Mouse (Mus musculus) heart, adult 9 months (tissue): ENCODE data around the gene Qser1.

Source experiments
- DNase-seq, 2 experiments: peaks; one replicate each; pipeline ENCODE4 v3.0.0; 2022; ENCODE audit warnings: low spot score in 2 of 2

The Qser1 gene

DNA sequence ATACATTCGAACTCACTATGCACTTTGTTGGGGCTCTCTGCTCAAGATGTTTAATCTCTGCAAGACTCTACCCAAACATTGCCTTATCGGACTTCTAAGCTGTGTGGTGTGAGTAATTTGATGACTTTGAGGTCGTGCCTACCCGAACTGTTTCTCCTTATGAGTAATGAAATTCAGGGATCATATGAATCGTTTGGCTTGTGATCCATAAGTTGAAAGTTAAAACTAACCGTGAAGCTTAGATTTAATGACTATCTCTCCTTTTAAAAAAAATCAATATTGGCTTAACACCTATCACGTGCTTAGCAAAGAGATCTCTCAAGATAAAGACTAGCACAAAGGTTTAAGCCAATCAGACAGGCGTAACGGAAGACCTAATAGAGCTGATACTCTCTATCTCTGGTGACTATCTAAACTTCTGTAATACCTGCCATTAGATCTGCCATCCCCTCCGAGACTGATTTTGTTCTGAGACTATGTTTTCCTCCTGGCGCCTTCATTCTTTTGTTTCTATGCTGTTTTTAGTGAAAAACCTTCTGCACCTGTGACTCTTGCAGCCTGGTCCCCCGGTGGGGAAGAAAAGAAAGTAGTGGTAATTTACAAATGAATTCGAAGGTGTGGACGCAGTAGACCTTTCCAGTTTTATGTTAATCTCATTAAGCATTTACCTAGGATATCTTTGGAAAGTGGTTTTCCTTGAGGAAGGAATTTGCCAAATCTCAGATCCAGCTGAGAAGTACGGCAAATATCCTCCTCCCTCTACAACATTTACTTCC is 1.2 kb upstream of the Qser1 start:
- peak; percentile 5 to 7 for DNase-seq

DNA sequence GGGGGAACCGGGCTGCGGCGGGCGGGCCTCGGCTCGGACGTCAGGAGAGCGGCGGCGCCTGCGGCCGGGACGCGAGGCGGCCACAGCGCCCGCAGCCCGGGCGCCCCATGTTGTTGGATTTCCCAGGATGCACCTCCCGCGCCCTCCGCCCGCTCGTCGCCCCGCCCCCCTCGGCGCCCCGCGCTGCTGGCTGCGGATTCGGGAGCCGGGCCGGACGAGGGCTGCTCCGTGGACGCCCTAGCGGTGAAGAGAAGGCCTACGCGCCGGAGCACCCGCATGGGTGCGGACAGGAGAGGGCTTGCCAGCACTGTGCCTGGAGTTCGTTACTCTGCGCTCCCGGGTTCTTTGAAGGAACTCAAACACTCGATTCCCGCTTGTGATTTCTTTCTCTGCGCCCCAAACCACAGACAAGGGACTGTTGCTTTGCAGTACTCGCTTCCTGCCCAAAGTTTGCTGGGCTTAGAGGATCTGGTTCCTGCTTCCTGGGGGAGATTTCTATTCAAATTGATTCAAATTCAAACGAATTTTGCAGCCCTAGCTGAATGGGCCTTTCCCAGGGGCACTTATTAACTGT is 393 bp upstream of the Qser1 start:
- DNase-seq: peak; percentile 89 to 92

DNA sequence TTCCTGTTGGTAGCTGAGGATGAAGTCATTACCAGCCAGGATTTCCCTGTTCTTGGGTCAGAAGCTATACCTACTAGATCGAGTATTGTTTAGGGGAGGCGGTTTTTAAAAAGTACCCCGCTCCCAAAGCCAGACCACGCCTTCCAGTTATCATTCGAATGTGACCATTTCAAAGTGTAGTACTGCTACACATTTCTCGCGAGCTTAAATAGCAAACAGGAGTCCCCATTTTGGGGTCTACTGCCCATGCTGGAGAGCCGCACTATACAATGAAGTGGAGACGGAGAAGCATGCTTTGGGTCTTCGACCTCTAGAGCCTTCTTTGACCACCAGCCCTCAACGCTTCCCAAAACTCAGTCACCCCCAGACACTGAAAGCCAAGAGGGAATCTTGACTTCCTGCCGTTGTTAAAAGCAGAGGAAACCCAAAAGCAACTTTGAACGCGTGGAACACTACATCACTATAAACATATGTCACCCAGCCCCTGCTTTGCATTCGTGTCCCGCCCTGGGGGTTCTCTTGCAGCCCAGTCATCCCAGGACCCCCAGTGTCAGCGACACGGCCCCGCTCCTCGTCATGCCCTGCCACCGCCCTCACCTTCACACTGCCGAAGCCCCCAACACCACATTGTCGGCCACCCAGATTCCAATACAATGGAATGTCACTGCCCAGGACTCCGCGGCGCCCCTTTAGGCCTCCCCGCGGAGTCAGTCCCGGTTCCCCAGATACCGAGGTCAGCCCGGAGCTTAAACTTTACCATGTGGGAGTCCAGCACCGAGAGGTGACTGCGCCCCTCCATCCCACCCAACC is 794 bp downstream of the Qser1 start:
- DNase-seq: peak; percentile 29 to 34

DNA sequence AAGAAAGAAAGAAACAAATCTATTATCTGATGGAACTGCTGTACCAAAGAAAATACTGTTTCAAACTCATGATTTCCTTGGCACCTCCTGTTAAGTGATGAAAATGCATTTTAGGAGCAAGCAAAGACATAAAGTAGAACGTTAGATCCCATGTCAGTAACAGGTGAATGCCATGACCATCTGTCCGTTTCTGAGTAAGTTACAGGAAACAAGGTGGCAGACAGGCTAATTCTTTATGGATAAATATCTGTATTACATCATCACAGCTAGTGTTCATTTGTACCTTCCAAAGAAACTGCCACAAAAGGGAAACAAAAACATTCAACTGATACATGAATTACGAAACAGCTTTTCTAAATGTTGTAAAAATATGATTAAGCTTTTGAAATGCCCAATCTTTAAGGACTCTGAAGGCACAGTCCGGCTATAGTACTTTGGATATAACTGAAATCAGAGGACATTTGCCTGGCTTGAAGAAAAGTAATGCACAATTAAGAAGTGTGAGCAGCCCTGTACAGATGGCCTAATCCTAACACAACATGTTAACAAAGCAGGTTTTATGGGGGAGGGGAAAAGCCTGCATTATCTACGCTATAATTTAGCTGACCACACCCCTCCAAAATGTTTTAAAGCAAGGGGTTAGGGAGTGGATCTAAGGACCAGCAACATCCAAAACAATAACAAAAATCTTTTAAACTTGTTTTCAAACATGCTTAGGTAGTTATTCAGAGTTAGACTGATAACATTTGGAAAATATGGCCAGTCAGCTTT is 2.2 kb downstream of the Qser1 start:
- no peak for DNase-seq

DNA sequence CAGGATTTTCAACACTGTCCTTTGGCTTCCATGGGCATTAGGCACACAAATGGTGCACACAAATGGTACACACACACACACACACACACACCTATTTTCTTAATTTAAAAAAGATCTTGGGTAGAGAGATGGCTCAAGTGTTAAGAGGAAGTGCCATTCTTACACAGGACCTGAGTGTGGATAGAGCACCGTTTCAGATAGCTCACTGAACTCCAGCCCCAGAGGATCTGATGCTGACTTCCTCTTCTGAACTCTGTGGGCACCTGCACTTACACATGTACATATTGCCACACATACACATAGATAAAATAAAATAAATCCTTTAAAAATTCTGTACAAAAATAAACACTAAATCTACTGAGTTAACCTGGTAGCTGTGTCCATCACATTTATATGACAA is 11.1 kb downstream of the Qser1 start:
- DNase-seq: no peak

DNA sequence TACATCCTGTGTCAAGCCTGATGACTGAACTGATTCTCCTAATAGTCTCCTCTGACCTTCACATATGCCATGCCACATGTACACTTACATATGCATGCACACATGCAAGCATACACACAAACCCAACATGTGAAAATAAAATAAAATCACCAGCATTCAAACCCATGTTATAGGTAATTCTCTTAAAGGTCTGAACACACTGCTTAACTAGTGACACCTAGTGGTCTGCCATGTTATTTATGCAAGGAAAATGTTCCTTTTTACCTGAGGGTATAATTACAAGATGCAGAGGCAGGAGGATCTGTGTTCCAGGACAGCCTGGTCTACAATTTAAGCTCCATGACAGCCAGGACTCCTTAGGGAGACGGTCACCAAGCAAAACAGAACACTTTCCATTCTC is 41.8 kb downstream of the Qser1 start:
- DNase-seq: peak in 1 of 2 experiments; percentile 10

DNA sequence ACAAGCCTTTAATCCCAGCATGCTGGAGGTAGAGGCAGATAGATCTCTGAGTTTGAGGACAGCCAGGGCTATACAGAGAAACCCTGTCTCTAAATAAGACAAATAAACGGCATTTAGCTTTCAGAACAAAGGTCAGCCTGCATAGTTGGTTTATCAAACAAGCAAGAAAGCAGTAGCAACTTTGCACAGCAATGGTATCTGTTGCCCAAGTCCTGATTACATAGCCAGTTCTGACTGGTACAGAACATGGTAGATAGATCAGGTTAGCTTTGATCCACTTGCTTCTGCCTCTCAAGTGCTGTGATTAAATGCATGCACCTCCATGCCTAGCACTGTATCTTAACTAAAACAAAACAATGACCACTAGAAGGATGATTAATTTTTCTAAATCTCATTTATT is 47.9 kb downstream of the Qser1 start:
- no peak for DNase-seq

DNA sequence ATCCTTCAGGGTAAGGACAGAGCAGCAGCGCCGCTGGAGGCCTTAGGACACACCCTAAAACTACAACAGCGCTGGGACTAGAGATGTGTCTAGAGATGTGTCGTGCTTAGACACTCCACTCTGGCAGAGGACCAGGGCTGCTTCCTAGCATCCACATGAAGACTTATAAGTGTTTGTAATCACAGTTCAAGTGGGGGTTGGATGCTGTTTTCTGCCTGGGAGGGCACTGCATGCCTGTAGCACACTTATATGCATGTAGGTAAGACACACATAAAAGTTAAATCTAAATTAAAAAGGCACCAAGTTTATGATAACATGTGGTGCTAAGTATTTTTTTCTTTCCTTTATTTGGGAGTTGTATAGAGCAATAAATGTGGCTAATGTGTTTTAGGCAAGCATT is 52.5 kb downstream of the Qser1 start:
- no peak for DNase-seq

DNA sequence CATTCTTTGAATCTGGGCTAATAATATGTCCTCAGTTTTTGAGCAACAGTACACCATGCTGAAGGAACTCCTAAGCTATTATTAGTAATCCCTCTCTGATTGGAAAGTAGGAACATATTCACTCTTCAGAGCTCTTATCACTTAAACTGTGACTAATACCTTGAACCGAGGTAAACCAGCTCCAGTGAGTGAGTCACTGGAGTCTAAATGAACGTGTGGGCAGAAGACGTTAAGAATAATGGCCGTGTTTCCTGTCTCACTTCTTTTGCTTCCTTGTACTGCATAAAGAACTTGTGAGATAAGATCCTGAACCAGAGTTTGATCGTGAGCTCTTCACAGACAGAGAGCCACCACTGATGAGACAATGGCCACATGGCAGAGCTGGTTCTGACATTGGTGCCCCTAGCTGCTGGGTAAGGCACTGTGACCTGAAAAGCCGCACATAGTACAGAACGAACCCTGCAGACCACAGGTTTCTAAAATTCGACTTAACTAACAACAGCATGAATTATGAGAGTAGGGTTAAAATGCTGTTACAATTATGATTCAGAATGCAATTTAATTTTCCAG is 53.3 kb downstream of the Qser1 start:
- no peak for DNase-seq

DNA sequence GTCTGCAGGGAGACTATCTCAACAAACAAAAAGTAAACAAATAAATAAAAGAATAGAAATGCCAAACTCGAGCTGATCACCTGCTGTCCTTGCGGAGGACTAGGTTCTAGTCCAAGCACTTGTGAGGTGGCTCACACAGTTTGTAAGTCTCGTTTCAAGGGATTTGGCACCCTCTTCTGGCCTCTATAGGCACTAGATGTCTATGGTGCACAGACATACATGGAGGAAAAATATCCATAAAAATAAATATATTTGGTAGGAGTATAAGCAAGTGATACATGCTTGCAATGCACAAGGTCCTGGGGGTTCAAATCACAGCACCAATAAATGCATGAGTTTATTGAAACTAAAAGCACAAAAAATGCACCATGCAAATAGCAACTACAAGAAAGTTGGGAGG is 65.9 kb downstream of the Qser1 start:
- no peak for DNase-seq

DNA sequence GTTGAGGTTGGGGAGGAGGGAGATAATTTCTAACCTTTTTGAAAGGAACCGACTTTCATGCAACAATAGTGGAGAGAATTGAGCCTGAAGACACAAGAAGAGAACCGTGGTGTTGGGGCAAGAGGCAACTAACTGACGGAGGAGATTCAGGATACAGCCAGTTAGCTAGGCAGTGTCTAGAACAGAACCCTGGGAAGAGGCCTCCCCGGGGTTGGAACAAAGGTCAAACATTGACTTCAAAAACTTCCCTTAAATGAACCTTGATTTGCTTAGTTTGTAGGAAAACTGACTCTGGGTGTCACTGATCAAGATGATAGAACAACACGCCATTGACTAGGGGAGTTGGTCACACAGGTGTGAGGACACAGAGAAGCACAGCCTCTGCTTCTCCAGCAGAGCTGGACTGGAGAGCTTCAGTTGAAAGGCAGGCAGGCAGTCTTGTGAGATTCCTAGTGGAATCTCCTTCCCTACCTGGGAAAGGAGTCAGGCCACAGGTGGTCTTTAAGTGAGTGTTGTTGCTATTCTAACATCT is 67.8 kb downstream of the Qser1 start:
- DNase-seq: no peak

DNA sequence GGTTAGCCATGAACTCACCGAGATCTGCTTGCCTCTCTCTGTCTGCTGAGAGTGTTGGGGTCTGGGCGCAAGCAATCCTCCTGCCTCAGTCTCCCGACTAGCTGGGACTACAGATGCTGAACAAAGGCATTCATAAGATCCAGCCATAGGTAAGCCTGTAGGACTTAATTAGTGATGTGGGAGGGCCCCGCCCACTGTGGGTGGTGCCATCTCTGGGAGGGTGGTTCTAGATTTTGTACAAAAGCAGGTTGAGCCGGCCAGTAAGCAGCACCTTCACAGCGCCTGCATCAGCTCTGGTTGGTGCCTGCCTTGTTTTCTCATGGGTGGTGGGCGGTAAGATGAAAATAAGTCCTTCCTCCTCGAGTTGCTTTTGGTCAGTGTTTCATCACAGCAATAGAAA is 70.3 kb downstream of the Qser1 start:
- no peak for DNase-seq

DNA sequence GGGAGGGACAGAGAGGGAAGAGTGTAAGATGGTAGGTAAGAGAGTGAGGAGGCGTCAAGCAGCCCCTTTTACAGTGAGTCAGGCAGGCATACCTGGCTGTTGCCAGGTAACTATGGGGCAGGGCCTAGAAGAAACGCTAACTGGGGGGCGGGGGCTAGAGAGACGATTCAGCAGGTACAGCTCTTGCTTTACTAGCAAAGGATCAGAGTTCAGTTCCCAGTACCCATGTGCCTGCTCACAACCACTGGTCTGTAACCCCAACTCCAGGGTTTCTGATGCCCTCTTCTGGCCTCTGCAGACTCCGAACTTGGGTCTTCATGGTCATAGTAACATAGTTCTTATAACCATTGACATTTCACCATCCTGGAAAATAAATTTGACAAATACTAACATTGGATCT is 72.6 kb downstream of the Qser1 start:
- no peak for DNase-seq

DNA sequence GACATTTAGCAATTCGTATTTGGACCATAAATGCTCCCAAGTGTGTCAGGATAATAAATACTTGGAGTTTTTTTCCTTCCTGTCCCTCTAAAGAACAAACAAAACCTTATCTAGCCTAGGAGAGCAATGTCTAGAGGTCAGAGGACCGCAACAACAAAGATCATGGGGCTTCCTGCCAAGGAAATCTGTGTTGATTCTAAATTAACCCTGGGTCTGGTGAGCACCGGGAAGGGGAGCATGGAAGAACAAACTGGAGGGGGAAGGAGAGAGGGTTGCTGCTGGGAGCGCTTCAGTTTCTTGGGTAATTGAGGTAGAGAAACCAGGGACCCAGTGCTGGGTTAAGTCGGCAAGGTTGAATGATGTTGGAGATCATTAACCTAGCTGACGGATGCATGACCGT is 73.4 kb downstream of the Qser1 start:
- DNase-seq: no peak

DNA sequence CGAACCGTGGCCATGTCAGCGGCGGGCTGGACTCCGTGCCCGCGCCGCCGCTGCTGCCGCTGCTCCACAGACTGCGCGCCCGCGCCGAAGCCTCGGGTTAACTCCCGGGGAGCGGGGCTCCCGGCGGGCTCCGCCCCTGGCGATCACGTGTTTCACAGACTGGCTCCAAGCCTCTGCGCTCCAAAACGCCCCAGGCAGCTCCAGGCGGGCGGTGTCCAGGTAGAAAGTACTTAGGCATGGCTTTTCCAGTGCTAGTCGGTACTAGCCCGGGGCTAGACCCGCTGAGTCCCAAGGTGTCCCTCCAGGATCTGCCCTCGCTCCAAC is 73.9 kb downstream of the Qser1 start, which contains the start of gene Depdc7:
Gene Depdc7, minus strand, starts transcription at position 138 of the 324 bp plus-strand sequence.
- DNase-seq: peak; percentile 80 to 88

DNA sequence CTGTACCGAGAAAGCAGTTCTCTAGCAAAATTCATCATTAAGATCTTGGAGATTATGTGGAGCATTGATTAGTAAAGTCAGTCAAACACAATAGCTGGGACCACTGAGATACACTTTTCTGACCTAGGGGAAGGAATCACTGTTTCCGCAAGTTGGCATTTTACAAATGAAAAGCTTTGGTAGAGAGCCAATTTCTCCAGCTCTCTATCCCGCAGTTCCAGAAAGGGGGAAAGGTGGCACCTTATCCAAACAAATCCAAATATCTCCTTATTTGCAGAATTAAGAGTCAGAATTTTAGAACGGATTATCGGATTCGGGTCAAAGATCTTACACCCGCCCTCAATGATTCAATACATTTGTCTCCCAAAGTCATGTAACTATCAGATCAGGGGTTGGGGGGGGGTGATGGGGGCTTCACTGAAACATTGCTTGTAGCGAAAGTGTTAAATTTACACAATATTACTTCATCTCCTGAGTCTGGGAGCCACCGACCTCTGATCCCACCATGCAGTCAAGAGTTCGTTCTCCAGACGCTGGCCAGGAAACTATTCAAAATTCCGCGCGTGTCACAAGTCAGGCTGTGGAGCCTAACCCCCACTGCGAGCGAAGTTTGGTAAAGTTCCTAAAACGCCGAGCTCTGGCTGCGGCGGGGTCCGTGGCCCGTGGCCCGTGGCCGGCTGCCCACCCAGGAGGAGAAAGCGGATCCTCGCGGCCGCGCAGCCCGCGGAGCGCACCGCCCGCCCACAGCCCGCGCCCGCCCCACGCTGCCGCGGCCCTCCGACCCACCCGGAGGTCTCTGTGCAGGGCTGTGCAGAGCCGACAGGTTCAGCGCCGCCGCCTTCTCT is 74.4 kb downstream of the Qser1 start:
- no peak for DNase-seq

DNA sequence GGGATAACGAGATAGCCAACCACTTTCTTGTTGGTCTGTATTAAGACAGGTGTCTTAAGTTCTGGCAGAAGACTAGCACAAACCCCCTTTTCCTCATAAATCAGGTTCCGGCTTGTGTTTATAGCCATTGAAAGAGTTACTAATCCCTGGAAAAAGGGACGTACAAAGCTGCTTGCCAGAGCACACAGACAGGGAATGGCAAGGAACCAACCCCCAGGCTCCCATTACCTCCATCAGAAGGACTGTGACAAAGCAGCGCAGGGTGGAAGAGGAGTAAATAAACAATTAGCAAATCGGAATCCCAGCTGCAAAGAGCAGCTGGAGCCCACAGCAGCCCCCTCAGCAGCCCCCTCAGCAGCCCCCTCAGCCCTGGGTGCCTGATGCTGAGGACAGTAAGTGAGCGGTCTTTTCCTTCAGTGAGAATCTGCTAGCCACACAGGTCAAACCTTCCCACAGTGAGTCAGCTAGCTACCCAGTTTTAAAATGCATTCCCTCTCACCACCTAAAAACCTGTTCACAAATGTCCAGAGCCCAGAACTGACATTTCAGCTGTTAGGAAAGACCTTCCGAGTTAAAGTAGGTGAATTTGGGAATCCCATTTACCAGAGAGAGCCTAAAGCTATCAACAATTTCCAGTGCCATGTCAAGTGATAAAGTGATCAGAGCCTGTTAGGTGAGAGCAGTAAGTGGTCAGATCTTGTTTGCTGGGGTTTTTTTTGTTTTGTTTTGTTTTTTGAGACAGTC is 75.4 kb downstream of the Qser1 start:
- no peak for DNase-seq

DNA sequence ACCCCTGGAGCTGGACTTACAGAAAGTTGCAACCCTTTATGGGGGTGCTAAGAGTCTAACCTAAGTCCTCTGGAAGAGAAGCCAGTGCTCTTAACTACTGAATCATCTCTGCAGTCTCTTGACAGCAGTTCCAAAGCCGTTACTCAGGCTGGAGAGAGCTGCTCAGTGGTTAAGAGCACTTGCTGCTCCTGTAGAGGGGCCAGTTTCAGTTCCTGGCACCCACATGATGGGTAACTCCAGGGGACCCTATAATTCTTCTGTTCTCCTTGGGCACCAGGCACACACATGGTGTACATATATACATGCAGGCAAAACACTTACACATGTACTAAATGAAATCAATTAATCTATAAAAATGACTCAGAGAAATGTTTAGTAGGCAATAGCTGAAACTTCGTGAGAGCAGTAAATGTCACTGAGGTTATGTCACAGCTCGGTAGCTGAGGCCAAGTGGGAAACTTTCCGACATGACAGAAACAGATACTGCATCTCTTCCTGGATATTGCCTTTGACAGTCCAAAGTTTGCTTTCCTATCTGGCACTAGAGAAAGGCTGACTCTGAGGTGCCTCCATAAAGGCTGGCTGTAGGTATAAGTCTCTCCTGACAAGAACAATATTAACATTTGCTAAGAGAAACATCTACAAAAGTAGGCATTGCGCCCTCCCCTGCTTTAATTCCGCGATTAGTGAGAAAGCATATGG is 76.2 kb downstream of the Qser1 start:
- DNase-seq: no peak

DNA sequence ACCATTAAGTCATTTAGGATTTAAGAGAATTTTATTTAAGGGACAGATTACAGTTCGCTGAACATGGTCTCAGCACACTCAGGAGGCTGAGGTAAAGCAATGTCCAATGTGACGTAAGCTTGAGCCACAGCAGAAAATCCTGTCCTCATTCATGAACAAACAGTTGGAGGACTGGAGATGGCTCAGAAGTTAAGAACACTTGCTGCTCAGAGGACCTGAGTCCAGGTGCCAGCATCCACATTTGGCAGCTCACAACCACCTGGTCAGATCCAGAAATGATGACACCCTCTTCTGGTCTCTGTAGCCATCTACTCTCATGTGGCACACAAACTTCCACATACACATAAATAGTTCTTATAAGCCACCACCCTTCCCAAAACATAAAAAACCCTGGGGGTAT is 76.9 kb downstream of the Qser1 start:
- DNase-seq: no peak
